Mouse (Mus musculus) hindbrain, embryonic 12.5 days (tissue): ENCODE data around the gene Phlpp1. TPM values are rescaled to one million over a fixed set of nuclear protein-coding genes. Genes with fewer than 3 reads are reported as not detected.

Experiments used
- ATAC-seq: fragments of 200-750 bp; cut with Nextera tagmentation; 2 replicates; pipeline ENCODE4 v1.8.0; 2017; ENCODE audit warnings: moderate TSS enrichment; ENCODE audit not compliant: low FRiP score
- H3K27ac ChIP-seq: fragments of 300-500 bp; sonication (generic); 2 replicates; pipeline ENCODE4 v1.5.1; 2016; ENCODE audit warnings: mild to moderate bottlenecking
- H3K27me3 ChIP-seq: fragments of 300-500 bp; sonication (generic); 2 replicates; pipeline ENCODE4 v1.6.1; 2016; ENCODE audit warnings: mild to moderate bottlenecking
- H3K36me3 ChIP-seq: fragments of 300-500 bp; sonication (generic); 2 replicates; pipeline ENCODE4 v1.6.1; 2016; ENCODE audit warnings: mild to moderate bottlenecking
- H3K4me1 ChIP-seq: fragments of 300-500 bp; sonication (generic); 2 replicates; pipeline ENCODE4 v1.6.1; 2016
- H3K4me2 ChIP-seq: fragments of 300-500 bp; sonication (generic); replicated peaks from 2 replicates; pipeline ENCODE4 v1.6.1; 2016; ENCODE audit warnings: mild to moderate bottlenecking
- H3K4me3 ChIP-seq: fragments of 300-500 bp; sonication (generic); 2 replicates; pipeline ENCODE4 v1.5.1; 2016; ENCODE audit warnings: mild to moderate bottlenecking
- H3K9ac ChIP-seq: fragments of 300-500 bp; sonication (generic); 2 replicates; pipeline ENCODE4 v1.6.1; 2016; ENCODE audit warnings: mild to moderate bottlenecking, moderate library complexity
- H3K9me3 ChIP-seq: fragments of 300-500 bp; sonication (generic); replicated peaks from 2 replicates; pipeline ENCODE4 v1.6.1; 2016; ENCODE audit warnings: mild to moderate bottlenecking
- WGBS: fragments of 180-500 bp; shearing (Covaris S2); methylation state at CpG from one replicate; pipeline ENCODE4 v1.1.7; 2016; 5-methylcytosine and 5-hydroxymethylcytosine counted together
- polyA plus RNA-seq: library from polyadenylated mRNA; unstranded; fragments of >200 nt; fragmentation: Nextera tagmentation; extraction: Ambion mirVana; gene quantifications from 2 replicates; pipeline ENCODE4 v1.2.1, GENCODE M21; 2016

The Phlpp1 gene
- polyA plus RNA-seq, 1 experiment from 2014 or later: 9.4 TPM

- H3K27me3 ChIP-seq: no peaks in the 10 kb centered on the region
- H3K4me2 ChIP-seq: no peak overlapping the region
- no peaks in the 10 kb centered on the region for H3K36me3 ChIP-seq
- H3K9me3 ChIP-seq: no peaks in the 10 kb centered on the region
- no peak overlapping the region for H3K9ac ChIP-seq
- WGBS: 73% methylated on average over 4 of the region's 4 CpGs
- H3K4me1 ChIP-seq: no peaks in the 10 kb centered on the region
- 0 out of 2 replicates have a peak, but pooled peaks have one; percentile 29 for ATAC-seq
- H3K27ac ChIP-seq: no peak overlapping the region
- no peak overlapping the region for H3K4me3 ChIP-seq
Observed at GRCm38 (mm10) chr1:106428580-106428979, 257.0 kb downstream of the Phlpp1 start.

DNA sequence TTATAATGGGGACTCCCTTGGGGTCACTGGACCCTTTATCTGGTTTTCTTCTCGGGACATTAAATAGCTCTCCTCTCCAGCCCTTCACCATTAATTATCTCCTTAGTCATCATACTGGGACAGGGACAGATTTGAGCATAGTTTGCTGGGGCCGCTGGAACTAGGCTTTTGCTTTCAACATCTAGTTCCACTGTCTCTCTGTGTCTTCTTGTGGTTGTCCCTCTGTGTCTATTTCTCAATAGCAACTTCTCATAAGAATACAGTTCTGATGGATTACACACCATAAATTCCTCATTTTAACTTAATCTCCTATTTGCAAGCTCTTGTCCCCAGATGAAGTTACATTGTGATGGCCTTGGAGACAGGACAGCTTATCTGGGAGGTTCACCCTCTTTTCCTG, 262.0 kb downstream of the Phlpp1 start:
- Histone ChIP-seq H3K4me3 (no peak overlapping the region), H3K36me3 (no peaks in the 10 kb centered on the region), H3K4me1 (no peaks in the 10 kb centered on the region), H3K27me3 (no peaks in the 10 kb centered on the region), H3K4me2 (no peak overlapping the region), H3K9ac (no peak overlapping the region), H3K9me3 (no peaks in the 10 kb centered on the region), H3K27ac (no peak overlapping the region)
- WGBS: 57% methylated on average over 2 of the region's 2 CpGs
- no peak for ATAC-seq

Other genes with a start within 250 kb of the Phlpp1 start
- 1.9 and 2.0 TPM in 2 replicates for gene Zcchc2, start 181.3 kb upstream of the Phlpp1 start, polyA plus RNA-seq